Mouse (Mus musculus) neural tube, embryonic 12.5 days (tissue): ENCODE measurements at regions not wholly inside any gene's neighbourhood (a gene's known extent, or its start where the extent isn't known, plus 50 kb on each side); places are given as distances from the start of the nearest gene placed in this dataset.
"Not testable (repeated sequence)": the region's sequence is repeated elsewhere in the genome, so short reads cannot be mapped to it uniquely, and the experiment has no call there.

Experiments used
- ATAC-seq: fragments of 200-750 bp; cut with Nextera tagmentation; 2 replicates; pipeline ENCODE4 v1.8.0; 2017; ENCODE audit warnings: low read depth, mild to moderate bottlenecking, moderate TSS enrichment, moderate library complexity; ENCODE audit not compliant: low FRiP score
- H3K27ac ChIP-seq: fragments of 300-500 bp; sonication (generic); 2 replicates; pipeline ENCODE4 v1.5.1; 2016
- H3K27me3 ChIP-seq: fragments of 300-500 bp; sonication (generic); replicated peaks from 2 replicates; pipeline ENCODE4 v1.6.1; 2016; ENCODE audit warnings: mild to moderate bottlenecking
- H3K36me3 ChIP-seq: fragments of 300-500 bp; sonication (generic); 2 replicates; pipeline ENCODE4 v1.6.1; 2016; ENCODE audit warnings: mild to moderate bottlenecking
- H3K4me1 ChIP-seq: fragments of 300-500 bp; sonication (generic); 2 replicates; pipeline ENCODE4 v1.6.1; 2016
- H3K4me2 ChIP-seq: fragments of 300-500 bp; sonication (generic); replicated peaks from 2 replicates; pipeline ENCODE4 v1.6.1; 2016; ENCODE audit warnings: mild to moderate bottlenecking
- H3K4me3 ChIP-seq: fragments of 300-500 bp; sonication (generic); 2 replicates; pipeline ENCODE4 v1.5.1; 2016
- H3K9ac ChIP-seq: fragments of 300-500 bp; sonication (generic); 2 replicates; pipeline ENCODE4 v1.6.1; 2016; ENCODE audit warnings: mild to moderate bottlenecking
- H3K9me3 ChIP-seq: fragments of 300-500 bp; sonication (generic); 2 replicates; pipeline ENCODE4 v1.6.1; 2016; ENCODE audit warnings: mild to moderate bottlenecking
- WGBS: fragments of 180-500 bp; shearing (Covaris S2); methylation state at CpG from one replicate; pipeline ENCODE4 v1.1.7; 2016; 5-methylcytosine and 5-hydroxymethylcytosine counted together

DNA sequence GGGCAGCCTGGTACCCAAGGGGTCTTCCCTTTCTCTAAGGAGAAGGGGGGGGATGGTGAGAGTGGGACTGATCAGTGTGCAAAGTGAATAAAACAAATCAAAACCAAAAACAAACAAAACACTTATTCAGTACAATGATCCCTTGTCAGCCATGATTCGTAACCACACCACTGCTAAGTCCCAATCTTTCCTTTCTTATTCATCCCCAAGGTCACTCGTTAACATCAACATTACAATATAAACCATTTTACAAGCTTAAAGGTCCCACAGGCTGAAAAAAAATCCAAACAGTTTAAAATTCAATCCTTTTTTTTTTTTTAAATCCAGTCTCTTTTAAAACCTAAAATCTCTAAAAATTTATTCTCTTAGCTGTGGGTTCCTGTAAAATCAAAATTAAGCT lies 287.1 kb upstream of the Tgfbr2 start:
- no peak overlapping the region for H3K4me2 ChIP-seq
- WGBS = 83% methylated on average over 2 of the region's 2 CpGs
- H3K4me3 ChIP-seq = no peak overlapping the region
- no peak overlapping the region for H3K27ac ChIP-seq
- ATAC-seq = no peak
- no peaks in the 10 kb centered on the region for H3K9me3 ChIP-seq
- H3K9ac ChIP-seq = no peak overlapping the region
- no peaks in the 10 kb centered on the region for H3K27me3 ChIP-seq
- no peaks in the 10 kb centered on the region; the same call in 1 of the 2 replicates for H3K4me1 ChIP-seq
- no peaks in the 10 kb centered on the region for H3K36me3 ChIP-seq

DNA sequence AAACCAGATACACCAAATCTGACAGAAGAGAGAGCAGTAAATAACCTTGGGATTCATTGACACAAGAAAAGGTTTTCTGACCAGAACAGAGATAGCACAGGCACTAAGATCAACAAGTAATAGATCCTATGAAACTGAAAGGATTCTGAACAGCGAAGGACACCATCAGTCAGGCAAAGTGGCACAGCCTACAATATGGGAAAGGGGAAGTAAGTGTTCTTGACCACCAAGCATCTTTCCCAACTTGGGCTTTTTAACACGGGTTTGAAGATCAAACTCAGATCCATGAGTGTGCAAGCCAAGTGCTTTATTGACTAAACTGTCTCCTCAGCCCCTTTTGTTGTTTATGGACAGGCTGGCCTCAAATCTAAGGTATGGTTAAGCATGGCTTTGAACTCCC lies 284.9 kb upstream of the Tgfbr2 start:
- no peaks in the 10 kb centered on the region for H3K27me3 ChIP-seq
- no peaks in the 10 kb centered on the region for H3K36me3 ChIP-seq
- H3K4me1 ChIP-seq = no peaks in the 10 kb centered on the region; the same call in 1 of the 2 replicates
- H3K9ac ChIP-seq = no peak overlapping the region
- H3K4me2 ChIP-seq = no peak overlapping the region
- H3K9me3 ChIP-seq = no peaks in the 10 kb centered on the region
- H3K27ac ChIP-seq = no peak overlapping the region
- 85% methylated on average over 2 of the region's 2 CpGs for WGBS
- no peak overlapping the region for H3K4me3 ChIP-seq
- no peak for ATAC-seq

DNA sequence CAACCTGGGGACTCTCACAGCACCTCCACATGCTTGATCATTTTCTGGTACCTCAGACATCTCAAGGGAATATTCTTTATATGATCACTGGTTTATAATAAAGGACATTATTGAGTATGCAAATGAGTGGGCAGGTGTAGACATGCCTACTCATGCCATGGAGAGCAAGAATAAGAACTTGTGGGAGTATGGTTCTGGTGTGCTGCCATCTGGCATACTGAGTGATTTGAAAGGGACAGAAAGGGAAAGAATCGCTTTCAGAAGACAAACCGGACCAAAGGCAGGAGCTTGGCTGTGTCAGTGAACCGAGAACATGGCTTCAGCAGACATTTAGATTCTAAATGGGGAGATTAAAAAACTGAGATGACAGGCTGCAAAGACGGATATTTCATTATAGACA lies 276.9 kb upstream of the Tgfbr2 start:
- Histone ChIP-seq H3K4me2 (no peak overlapping the region), H3K4me1 (no peaks in the 10 kb centered on the region), H3K27me3 (no peaks in the 10 kb centered on the region), H3K4me3 (no peak overlapping the region), H3K9me3 (no peaks in the 10 kb centered on the region), H3K9ac (no peak overlapping the region), H3K27ac (no peak overlapping the region), H3K36me3 (no peaks in the 10 kb centered on the region)
- WGBS = 87% methylated on average over 4 of the region's 4 CpGs
- no peak for ATAC-seq

DNA sequence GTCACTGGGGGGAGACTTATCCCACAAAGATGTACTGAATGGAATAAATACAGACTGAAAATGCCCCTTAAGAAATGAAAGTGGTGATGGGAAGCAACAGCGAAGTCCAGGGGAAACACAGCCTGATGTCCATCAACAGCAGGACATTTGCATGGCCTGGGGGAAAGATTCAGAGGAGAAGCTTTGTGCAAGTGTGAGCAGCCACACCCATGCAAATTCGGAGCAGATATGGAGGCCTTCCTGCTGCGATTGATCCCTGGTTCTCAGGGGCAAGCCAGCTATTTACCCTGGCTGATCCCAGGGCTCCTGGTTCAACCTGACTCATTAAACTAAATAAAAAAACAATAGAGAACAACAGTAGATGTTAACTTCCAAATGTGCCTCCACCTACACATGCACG lies 275.7 kb upstream of the Tgfbr2 start:
- H3K27ac ChIP-seq = no peak overlapping the region
- H3K4me3 ChIP-seq = no peak overlapping the region
- H3K9me3 ChIP-seq = 0 out of 2 replicates have a peak, but pooled peaks cover 3% of the 10 kb centered on the region
- H3K9ac ChIP-seq = no peak overlapping the region
- no peaks in the 10 kb centered on the region for H3K36me3 ChIP-seq
- ATAC-seq = no peak
- H3K4me2 ChIP-seq = no peak overlapping the region
- no peaks in the 10 kb centered on the region for H3K27me3 ChIP-seq
- 94% methylated on average over 4 of the region's 4 CpGs for WGBS
- no peaks in the 10 kb centered on the region for H3K4me1 ChIP-seq

DNA sequence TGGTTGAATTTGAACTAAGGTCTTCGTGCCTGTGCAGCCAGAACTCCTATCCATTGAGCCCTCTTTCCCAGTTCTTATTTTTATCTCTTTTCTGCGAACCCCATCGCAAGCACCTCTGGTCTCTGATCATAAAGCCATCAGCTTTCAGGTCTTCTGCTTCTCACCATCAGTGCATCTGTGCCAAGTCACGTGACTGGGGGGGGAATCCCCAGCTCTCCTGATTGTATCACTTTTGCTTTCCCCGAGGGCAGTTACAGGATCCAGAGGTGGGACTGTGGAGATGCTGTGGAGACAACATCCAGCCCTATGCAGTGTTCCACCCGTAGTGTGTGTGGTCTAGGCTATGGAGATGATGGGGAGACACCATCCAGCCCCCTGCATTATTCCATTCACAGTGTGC lies 272.6 kb upstream of the Tgfbr2 start:
- no peak overlapping the region for H3K4me3 ChIP-seq
- H3K9ac ChIP-seq = no peak overlapping the region
- no peak overlapping the region for H3K4me2 ChIP-seq
- 0 out of 2 replicates have a peak, but pooled peaks cover 3% of the 10 kb centered on the region for H3K9me3 ChIP-seq
- H3K27ac ChIP-seq = no peak overlapping the region
- H3K4me1 ChIP-seq = no peaks in the 10 kb centered on the region
- no peak for ATAC-seq
- no peaks in the 10 kb centered on the region for H3K36me3 ChIP-seq
- 88% methylated on average over 6 of the region's 6 CpGs for WGBS
- no peaks in the 10 kb centered on the region for H3K27me3 ChIP-seq

DNA sequence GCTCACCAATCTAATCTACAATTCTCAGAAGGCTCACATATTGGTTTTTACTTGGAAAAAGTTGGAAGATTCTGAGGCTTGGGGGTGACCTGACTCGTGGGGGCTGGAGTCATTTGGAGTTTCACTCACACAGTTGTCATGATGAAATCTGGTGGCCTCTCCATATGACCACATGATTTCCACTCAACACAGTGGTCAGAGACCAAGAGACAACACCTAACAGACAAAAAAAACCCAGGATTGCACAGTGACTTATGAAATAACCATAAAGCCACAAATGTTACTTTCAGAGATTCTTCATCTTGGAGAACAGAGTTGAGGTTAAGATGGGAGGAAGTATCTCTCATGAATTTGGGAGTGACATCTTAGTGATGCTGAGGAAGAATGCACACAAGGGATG lies 263.4 kb upstream of the Tgfbr2 start:
- H3K4me1 ChIP-seq = no peaks in the 10 kb centered on the region
- H3K27me3 ChIP-seq = no peaks in the 10 kb centered on the region
- no peaks in the 10 kb centered on the region for H3K9me3 ChIP-seq
- H3K27ac ChIP-seq = no peak overlapping the region
- H3K4me2 ChIP-seq = no peak overlapping the region
- 71% methylated on average over 1 of the region's 1 CpGs for WGBS
- no peak overlapping the region for H3K4me3 ChIP-seq
- H3K9ac ChIP-seq = no peak overlapping the region
- H3K36me3 ChIP-seq = no peaks in the 10 kb centered on the region
- no peak for ATAC-seq

DNA sequence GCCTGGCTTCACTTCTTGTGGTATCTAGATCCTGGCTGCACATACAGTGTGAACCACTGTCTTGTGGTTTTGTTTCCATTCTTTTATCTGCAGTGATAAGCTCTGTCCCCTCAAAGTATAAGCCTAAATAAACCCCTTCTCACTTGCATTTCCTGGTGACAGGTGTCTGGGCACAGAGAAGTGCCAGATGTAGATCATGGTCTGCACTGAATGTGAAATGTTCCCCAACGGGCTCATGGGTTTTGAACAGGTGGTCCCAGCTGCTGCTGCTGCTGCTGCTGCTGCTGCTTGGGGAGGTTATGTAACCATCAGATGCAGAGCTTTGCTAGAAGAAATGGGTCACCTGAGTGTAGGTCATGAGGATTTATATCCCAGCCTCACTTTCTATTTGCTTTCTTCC lies 259.3 kb upstream of the Tgfbr2 start:
- no peaks in the 10 kb centered on the region for H3K4me1 ChIP-seq
- H3K27me3 ChIP-seq = no peaks in the 10 kb centered on the region
- H3K4me3 ChIP-seq = no peak overlapping the region
- H3K27ac ChIP-seq = no peak overlapping the region
- no peak overlapping the region for H3K9ac ChIP-seq
- no peaks in the 10 kb centered on the region for H3K9me3 ChIP-seq
- 95% methylated on average over 1 of the region's 1 CpGs for WGBS
- ATAC-seq = no peak
- H3K4me2 ChIP-seq = no peak overlapping the region
- no peaks in the 10 kb centered on the region for H3K36me3 ChIP-seq

DNA sequence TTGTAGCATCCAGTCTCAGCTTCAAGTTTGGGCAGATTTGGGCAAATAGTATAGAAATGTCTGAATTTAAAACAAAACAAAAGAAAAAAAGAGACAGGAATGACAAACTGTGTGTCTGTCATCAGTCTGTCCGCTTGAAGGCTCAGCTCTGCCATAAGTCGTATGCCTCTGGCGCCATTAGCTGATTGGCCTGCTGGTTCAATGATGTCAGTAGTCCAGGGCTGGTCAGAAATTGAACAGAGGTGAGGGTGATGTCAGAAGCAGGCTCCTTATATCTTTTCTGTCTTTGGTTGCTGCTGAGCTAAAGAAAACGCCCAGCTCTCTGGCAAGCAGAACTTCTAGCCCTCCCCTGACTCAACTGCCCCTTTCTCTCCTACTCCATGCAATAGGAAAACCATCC lies 253.9 kb upstream of the Tgfbr2 start:
- H3K27me3 ChIP-seq = no peaks in the 10 kb centered on the region
- peaks cover 4% of the 10 kb centered on the region; the same call in 1 of the 2 replicates for H3K4me1 ChIP-seq
- WGBS = 88% methylated on average over 4 of the region's 4 CpGs
- H3K9ac ChIP-seq = no peak overlapping the region
- H3K36me3 ChIP-seq = no peaks in the 10 kb centered on the region
- ATAC-seq = no peak
- no peak overlapping the region for H3K27ac ChIP-seq
- no peak overlapping the region for H3K4me2 ChIP-seq
- H3K4me3 ChIP-seq = no peak overlapping the region
- H3K9me3 ChIP-seq = no peaks in the 10 kb centered on the region

DNA sequence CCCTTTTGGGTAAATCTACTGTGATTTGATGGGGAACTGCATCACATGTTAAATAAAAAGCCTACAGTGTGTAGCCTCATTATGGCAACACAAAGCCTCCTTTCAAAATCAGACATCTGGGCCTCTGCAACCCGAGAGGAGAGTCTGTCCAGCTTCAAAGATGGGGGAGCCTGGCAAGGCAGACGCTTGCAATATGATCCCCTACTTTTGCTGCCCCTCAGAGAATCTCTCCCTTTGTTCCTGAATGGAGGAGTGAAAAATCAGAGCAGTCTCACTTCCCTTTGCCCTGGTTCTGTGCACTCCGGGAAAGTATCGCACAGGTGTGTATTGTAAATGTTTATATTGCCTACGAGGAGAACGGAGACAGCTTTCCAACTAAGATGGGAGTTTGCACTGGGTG lies 253.3 kb upstream of the Tgfbr2 start:
- H3K4me3 ChIP-seq = no peak overlapping the region
- no peak overlapping the region for H3K4me2 ChIP-seq
- H3K27ac ChIP-seq = no peak overlapping the region
- H3K4me1 ChIP-seq = peaks cover 4% of the 10 kb centered on the region; the same call in 1 of the 2 replicates
- no peaks in the 10 kb centered on the region for H3K36me3 ChIP-seq
- H3K9me3 ChIP-seq = no peaks in the 10 kb centered on the region
- 47% methylated on average over 6 of the region's 6 CpGs for WGBS
- no peak for ATAC-seq
- H3K9ac ChIP-seq = no peak overlapping the region
- H3K27me3 ChIP-seq = no peaks in the 10 kb centered on the region

DNA sequence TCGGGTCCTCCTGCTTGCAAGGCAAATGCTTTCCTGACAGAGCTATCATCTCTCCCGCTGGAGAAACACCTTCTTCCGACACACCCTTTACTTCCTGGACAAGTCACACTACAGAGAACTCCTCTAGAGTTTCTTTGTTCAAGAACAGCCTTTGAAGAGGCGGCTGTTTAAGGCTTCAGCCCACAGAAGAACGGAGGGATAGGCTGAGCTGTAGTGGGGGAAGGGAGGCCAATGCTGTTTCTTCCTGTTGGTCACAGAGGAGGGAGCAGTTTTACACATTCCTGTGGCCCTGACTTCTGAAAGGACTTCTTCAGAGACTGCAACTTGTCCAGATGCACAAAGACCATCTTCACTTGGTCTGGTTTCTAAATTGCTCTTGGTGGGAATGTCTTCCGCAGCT lies 252.1 kb upstream of the Tgfbr2 start:
- no peak overlapping the region for H3K4me3 ChIP-seq
- WGBS = 38% methylated on average over 6 of the region's 6 CpGs
- ATAC-seq = no peak
- no peak overlapping the region for H3K27ac ChIP-seq
- H3K4me1 ChIP-seq = peaks cover 4% of the 10 kb centered on the region; the same call in 1 of the 2 replicates
- no peaks in the 10 kb centered on the region for H3K9me3 ChIP-seq
- no peak overlapping the region for H3K4me2 ChIP-seq
- no peaks in the 10 kb centered on the region for H3K36me3 ChIP-seq
- no peaks in the 10 kb centered on the region for H3K27me3 ChIP-seq
- H3K9ac ChIP-seq = no peak overlapping the region

DNA sequence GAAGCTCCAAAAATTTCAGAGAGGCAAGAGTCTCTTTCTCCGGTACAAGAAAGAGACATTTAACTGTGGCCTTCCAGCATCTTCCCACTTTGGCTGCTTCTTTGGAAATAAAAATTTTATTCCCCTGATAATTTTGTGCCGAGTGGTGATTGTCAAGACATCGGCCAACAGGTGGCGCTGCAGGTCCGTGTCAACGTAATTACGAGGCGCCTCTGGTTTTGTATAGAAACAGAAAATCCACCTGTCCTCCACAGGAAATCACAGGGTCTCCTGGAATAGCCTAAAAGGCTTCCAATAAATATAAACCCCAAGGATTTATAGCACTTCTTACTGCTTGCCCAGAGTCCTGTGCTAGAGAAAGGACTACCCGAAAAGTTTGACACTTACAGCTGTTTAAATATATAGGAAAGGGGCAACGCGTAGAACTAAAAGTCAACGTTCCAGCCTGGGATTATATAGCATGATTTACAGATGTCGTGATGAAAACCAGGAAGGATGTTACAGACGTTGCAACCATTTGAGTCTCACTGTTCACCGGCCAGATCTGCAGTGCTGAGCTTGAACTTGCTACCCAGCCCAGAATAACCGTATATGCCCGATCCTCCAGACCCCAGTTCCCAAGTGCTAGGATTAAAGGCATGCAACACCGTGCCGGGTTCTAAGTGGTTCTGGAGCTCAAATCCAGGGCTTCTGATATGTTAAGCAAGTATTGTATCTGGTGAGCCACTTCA lies 251.3 kb upstream of the Tgfbr2 start:
- no peak overlapping the region for H3K4me2 ChIP-seq
- H3K4me1 ChIP-seq = peaks cover 4% of the 10 kb centered on the region; the same call in 1 of the 2 replicates
- WGBS = 53% methylated on average over 19 of the region's 19 CpGs
- ATAC-seq = no peak
- no peak overlapping the region for H3K4me3 ChIP-seq
- no peak overlapping the region for H3K9ac ChIP-seq
- H3K9me3 ChIP-seq = no peaks in the 10 kb centered on the region
- no peaks in the 10 kb centered on the region for H3K36me3 ChIP-seq
- H3K27ac ChIP-seq = no peak overlapping the region
- H3K27me3 ChIP-seq = no peaks in the 10 kb centered on the region

DNA sequence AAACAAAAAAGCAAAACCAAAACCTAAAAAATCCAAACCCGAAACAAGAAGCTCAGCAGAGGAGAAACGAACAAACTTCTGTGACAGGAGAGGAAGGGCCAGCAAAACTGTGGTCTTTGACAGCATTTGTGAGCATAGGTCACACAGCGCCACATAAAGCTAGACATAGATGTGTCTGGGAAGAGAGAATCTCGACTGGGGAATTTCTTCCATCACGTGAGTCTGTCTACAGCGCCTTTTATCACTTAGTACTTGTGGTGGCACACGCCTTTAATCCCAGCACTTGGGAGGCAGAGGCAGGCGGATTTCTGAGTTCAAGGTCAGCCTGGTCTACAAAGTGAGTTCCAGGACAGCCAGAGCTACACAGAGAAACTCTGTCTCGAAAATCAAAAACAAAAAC lies 250.2 kb upstream of the Tgfbr2 start:
- not testable (repeated sequence) for H3K27me3 ChIP-seq, H3K27ac ChIP-seq, H3K9ac ChIP-seq, H3K4me2 ChIP-seq, H3K4me3 ChIP-seq, H3K4me1 ChIP-seq, H3K9me3 ChIP-seq, H3K36me3 ChIP-seq, ATAC-seq
- 85% methylated on average over 9 of the region's 9 CpGs for WGBS

DNA sequence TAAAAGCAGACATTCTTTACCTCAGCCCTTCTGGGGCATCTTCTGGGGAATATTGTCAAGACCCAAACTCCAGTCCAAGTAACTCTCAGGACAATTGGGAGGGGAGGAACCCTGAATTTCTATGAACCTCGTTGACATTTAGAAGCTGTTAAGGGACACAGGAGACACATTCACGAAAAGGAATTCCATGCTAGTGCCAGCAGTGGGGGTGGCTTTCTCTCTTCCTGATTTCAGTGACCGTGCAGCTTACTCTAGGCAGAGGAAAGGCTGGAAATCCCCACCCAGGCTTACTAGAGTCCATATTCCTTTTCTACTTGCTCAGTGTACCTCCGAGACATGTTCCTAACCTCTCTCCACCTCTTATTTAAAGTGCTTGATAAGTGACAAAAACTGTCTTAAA lies 239.9 kb upstream of the Tgfbr2 start:
- H3K27me3 ChIP-seq = no peaks in the 10 kb centered on the region
- no peaks in the 10 kb centered on the region for H3K36me3 ChIP-seq
- 70% methylated on average over 4 of the region's 4 CpGs for WGBS
- ATAC-seq = no peak
- H3K27ac ChIP-seq = no peak overlapping the region
- H3K9me3 ChIP-seq = no peaks in the 10 kb centered on the region
- no peaks in the 10 kb centered on the region for H3K4me1 ChIP-seq
- H3K4me3 ChIP-seq = no peak overlapping the region
- H3K9ac ChIP-seq = no peak overlapping the region
- H3K4me2 ChIP-seq = no peak overlapping the region
